In genomic region chr11:49981321-49981963, GRCm38 (mm10) we compare ENCODE assay signal across 13 mouse cellular contexts. TPM values are rescaled to one million over a fixed set of nuclear protein-coding genes. Genes with fewer than 3 reads are reported as not detected.
DNase-seq lines count a peak whose midpoint lies in the region; ATAC-seq and TF ChIP-seq lines count a peak whose summit lies in the region.
"Had no signal": no experiment of that assay in that cellular context is flagged by ENCODE, and none has a peak within 500 bp of the region (broad histone marks: within the 10 kb centered on the region; RNA-seq: fewer than 3 reads in every experiment).

No protein-coding gene starts in this region.

- no peaks in the 10 kb centered on the region for H3K9me3 ChIP-seq in heart, embryonic 11.5 days (replicated peaks; ENCODE audit: control insufficient read depth, low read length)
- H3K9me3 ChIP-seq in kidney, embryonic 16.5 days (ENCODE audit: low read length) = no peaks in the 10 kb centered on the region
- H3K9me3 ChIP-seq: embryonic facial prominence, embryonic 12.5 days; hindbrain, embryonic 10.5 days; kidney, embryonic 15.5 days had no signal

- no peak overlapping the region; the same call in 1 of the 2 replicates for H3K9ac ChIP-seq in heart, embryonic 11.5 days (ENCODE audit: low read depth, low read length)
- H3K9ac ChIP-seq in kidney, embryonic 16.5 days (replicated peaks; ENCODE audit: low read length) = no peak overlapping the region
- H3K9ac ChIP-seq: embryonic facial prominence, embryonic 12.5 days; kidney, embryonic 15.5 days had no signal

- ATAC-seq in heart, embryonic 11.5 days (replicated peaks; ENCODE audit: insufficient number of reproducible peaks, low FRiP score, low TSS enrichment) = 0 out of 2 replicates have a peak, but pooled peaks have one; percentile 40
- ATAC-seq in kidney, embryonic 16.5 days (ENCODE audit: low FRiP score, low TSS enrichment) = no peak

- H3K4me2 ChIP-seq in heart, embryonic 11.5 days = no peak overlapping the region; the same call in 1 of the 2 replicates
- no peak overlapping the region for H3K4me2 ChIP-seq in kidney, embryonic 16.5 days (replicated peaks; ENCODE audit: low read depth, low read length)
- H3K4me2 ChIP-seq: embryonic facial prominence, embryonic 12.5 days; kidney, embryonic 15.5 days; midbrain, embryonic 11.5 days had no signal

- 26% methylated on average over 7 of the region's 7 CpGs for WGBS in heart, embryonic 11.5 days (ENCODE audit: insufficient replicate concordance)
- WGBS in bone marrow, adult 2 months = 23% methylated on average over 7 of the region's 7 CpGs
- WGBS in kidney, embryonic 16.5 days = 76% methylated on average over 7 of the region's 7 CpGs

- no peaks in the 10 kb centered on the region for H3K36me3 ChIP-seq in heart, embryonic 11.5 days (ENCODE audit: control insufficient read depth, insufficient read depth, low read length)
- H3K36me3 ChIP-seq in kidney, embryonic 16.5 days (ENCODE audit: insufficient read depth, low read length) = no peaks in the 10 kb centered on the region
- H3K36me3 ChIP-seq: embryonic facial prominence, embryonic 12.5 days; hindbrain, embryonic 10.5 days; kidney, embryonic 15.5 days had no signal

- H3K4me1 ChIP-seq in heart, embryonic 11.5 days (ENCODE audit: control insufficient read depth, insufficient read depth, low read length) = peaks cover 13% of the 10 kb centered on the region
- H3K4me1 ChIP-seq in bone marrow, adult 2 months (ENCODE audit: control insufficient read depth, insufficient read depth, low read length) = peaks cover 18% of the 10 kb centered on the region
- no peaks in the 10 kb centered on the region for H3K4me1 ChIP-seq in kidney, embryonic 16.5 days (ENCODE audit: insufficient read depth, low read length)
- H3K4me1 ChIP-seq: embryonic facial prominence, embryonic 12.5 days; kidney, embryonic 15.5 days had no signal

- no peak for TF ChIP-seq CTCF in bone marrow, adult 2 months (IDR thresholded peaks at IDR 0.05; ENCODE audit: control insufficient read depth, insufficient read depth, low read length)

- TF ChIP-seq POLR2A in bone marrow, adult 2 months (IDR thresholded peaks at IDR 0.05; ENCODE audit: borderline replicate concordance, control insufficient read depth, low read depth, low read length) = no peak

- no peak overlapping the region for H3K4me3 ChIP-seq in heart, embryonic 11.5 days (ENCODE audit: low read depth, low read length)
- H3K4me3 ChIP-seq in bone marrow, adult 2 months (replicated peaks; ENCODE audit: control insufficient read depth, low read depth, low read length) = no peak overlapping the region
- H3K4me3 ChIP-seq in kidney, embryonic 16.5 days (ENCODE audit: low read length) = no peak overlapping the region
- H3K4me3 ChIP-seq: embryonic facial prominence, embryonic 12.5 days; hindbrain, embryonic 10.5 days; kidney, embryonic 15.5 days had no signal

- no peak for DNase-seq in heart, postnatal 4 days
- DNase-seq in 3134 (ENCODE audit: extremely low read depth, insufficient read length, low spot score) = peak; percentile 39
- DNase-seq in liver = peak; percentile 81
- no peak for DNase-seq in layer of hippocampus, adult 8-10 months (ENCODE audit: low spot score in 2 of 2)
- no peak for DNase-seq in gastrocnemius, postnatal 25 days
- DNase-seq: cerebellum, adult 9-10 months had no signal

- no peaks in the 10 kb centered on the region; the same call in 1 of the 2 replicates for H3K27me3 ChIP-seq in heart, embryonic 11.5 days (ENCODE audit: control insufficient read depth, insufficient read depth, low read length)
- no peaks in the 10 kb centered on the region for H3K27me3 ChIP-seq in kidney, embryonic 16.5 days (ENCODE audit: insufficient read depth, low read length)
- H3K27me3 ChIP-seq: embryonic facial prominence, embryonic 12.5 days; kidney, embryonic 15.5 days had no signal

- peak overlapping the region; percentile 47 for H3K27ac ChIP-seq in heart, embryonic 11.5 days (ENCODE audit: low read depth, low read length)
- H3K27ac ChIP-seq in bone marrow, adult 2 months (ENCODE audit: control insufficient read depth, insufficient read depth, low read depth, low read length, poor library complexity) = peak overlapping the region; percentile 52
- H3K27ac ChIP-seq in kidney, embryonic 16.5 days (ENCODE audit: low read length) = no peak overlapping the region
- H3K27ac ChIP-seq: embryonic facial prominence, embryonic 12.5 days; hindbrain, embryonic 10.5 days; kidney, embryonic 15.5 days had no signal

RNA-seq across cellular contexts. Expression of gene Rnf130, which starts 43.7 kb away (rescaled TPM):
- polyA plus RNA-seq in heart, embryonic 11.5 days (2014; fragmentation: Nextera tagmentation; extraction: Ambion mirVana) = 30.3 and 35.2 TPM in 2 replicates
- 10 to 100 TPM; 39.1 to 45.1 TPM for total RNA-seq in heart, postnatal 4 days (2021)
- 12.9 and 33.0 TPM in 2 replicates for polyA plus RNA-seq in bone marrow, adult 2 months (2011; ENCODE audit: insufficient read depth, insufficient read length, low replicate concordance, missing spikeins)
- 10 to 100 TPM; 75.8 to 95.8 (median 84.2) TPM for total RNA-seq in layer of hippocampus, adult 8-10 months (2022)
- total RNA-seq in gastrocnemius, postnatal 25 days (2021) = 10 to 100 TPM; 34.8 to 43.4 TPM
- 33.8 and 50.6 TPM in 2 replicates for polyA plus RNA-seq in kidney, embryonic 16.5 days (2015; fragmentation: Nextera tagmentation; extraction: Ambion mirVana)

Comparison
In these comparisons a context has a peak if more than half of its experiments do, and no peak if none do; other contexts are left out.
1. DNase-seq: peak in 3134 (single experiment) and liver (single experiment); none in heart, postnatal 4 days (single experiment), layer of hippocampus, adult 8-10 months (0 of 2) and gastrocnemius, postnatal 25 days (single experiment).